Mouse (Mus musculus) right cerebral cortex, postnatal 25 days (tissue): Measurements from ENCODE around the gene Arf3.

Experiments
- DNase-seq: peaks from one replicate; pipeline ENCODE4 v3.0.0; 2022

Arf3 gene

DNA sequence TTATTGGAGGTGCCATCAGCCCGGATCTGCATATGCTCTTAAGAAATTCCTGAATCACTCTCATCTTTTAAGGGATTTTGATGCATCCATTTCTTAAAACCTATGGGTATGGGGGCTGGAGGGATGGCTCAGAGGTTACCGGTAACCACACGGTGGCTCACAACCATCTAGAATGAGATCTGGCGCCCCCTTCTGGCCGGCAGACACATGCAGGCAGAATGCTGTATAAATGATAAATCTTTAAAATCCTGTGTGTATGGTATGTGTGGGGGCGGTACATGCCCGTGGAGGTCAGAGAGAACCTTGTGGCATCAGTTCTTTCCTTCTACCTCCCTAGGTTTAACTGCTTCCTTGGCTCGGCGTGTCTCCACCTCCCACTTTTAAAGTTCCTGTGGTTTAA, 52.6 kb downstream of the Arf3 start:
- peak; percentile 61 for DNase-seq

DNA sequence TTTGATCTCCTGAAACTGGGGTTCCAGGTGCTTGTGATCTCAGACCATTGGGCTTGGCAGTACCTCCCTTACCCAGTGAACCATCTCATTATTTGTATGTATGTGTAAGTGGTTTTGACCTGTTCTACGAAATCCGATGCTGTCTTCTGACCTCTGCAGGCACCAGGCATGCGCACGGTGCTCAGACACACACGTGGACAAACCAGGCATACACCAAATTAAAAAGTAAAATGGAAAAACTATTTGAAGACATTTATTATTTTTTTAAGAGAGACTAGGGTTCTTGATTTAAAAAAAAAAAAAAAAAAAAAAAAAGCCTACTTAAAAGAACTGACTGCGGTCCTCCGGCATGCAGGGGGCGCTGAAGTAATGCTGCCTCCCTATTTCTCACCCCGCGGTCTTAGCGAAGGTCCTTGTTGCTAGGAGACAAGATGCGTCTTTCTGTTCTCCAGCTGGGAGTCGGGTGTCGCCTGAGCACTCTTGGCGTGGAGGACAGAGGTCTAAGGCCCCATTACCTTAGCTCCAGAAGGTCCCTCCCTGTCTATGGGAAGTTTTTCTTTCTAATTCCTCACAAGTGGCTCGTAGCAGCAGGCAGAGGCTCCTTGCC, 55.1 kb downstream of the Arf3 start, which contains the start of gene Ccdc65:
Ccdc65 (plus strand) TSS at position 442 of the 607 bp plus-strand sequence.
- peak; percentile 80 for DNase-seq

- no peak for DNase-seq
Measured at GRCm38 (mm10) chr15:98704312-98704711, 58.7 kb downstream of the Arf3 start.

DNA sequence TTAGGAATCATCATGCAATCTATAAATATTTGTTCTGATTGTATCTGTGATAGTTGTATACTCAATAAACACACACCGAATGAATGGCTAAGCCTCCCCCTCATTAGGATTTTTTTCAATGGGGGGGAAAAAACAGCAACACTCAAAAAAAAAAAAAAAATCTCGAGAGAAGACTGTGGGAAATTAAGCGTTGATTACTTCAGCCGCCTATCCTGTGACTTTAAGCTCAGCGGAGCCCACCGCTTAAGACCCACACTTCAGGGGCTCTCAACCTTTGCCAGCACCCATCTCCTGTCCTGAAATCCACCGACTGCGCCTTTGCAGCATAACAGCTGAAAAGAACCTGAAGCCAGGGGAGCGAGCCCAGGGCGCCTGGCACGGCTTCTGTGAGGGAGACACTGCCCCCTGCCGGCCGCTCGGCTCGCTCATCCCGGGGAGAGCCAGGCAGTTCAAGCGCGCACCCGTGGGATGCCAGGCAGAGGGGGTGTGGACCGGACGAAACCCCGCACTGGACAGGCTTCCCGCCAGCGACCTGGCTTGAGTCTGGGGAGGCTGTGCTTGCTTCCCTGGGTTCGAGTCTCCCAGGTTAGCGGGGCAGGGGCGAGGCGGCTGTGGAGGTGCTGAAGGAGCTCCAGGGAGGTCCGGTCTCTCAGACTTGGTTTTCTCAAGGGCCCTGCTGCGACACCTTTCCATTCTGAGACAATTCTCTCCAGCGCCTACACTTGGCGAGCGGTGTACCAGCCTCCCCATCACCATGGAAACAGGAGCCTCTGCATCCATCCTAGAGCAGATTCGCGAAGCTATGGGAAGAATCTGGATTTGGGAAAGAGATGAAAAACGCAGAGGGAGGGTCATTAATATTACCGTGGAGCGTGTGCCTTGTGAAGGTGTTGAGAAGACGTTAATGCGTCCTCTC, 63.6 kb downstream of the Arf3 start:
- DNase-seq, result peak; percentile 92

GRCm38 (mm10) chr15:98696216-98696615, 66.8 kb downstream of the Arf3 start:
- DNase-seq, result no peak

- DNase-seq, result no peak
Measured at GRCm38 (mm10) chr15:98695726-98696125, 67.3 kb downstream of the Arf3 start.

GRCm38 (mm10) chr15:98692171-98692715, 70.8 kb downstream of the Arf3 start:
- DNase-seq, result no peak

- DNase-seq, result no peak
Measured at GRCm38 (mm10) chr15:98691486-98692147, 71.4 kb downstream of the Arf3 start.

DNA sequence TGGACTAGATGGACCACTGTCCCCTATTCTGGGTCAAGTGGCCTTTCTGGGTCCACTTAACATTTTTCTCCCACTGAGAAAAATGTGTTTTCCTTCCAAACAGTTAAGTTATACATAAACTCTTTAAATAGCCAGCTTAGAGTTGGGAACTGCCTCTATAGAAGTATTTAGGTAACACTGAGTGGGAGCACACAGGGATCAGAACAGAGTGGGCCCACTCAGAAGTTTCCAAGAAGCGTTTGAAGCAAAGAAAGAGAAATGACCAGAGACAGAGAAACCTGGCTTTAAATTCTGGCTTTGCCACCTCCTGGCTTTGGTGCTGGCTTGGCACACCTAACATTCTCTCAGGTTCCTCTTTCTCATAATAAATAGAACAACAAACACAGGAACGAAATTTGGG, 73.3 kb downstream of the Arf3 start:
- DNase-seq, result no peak
